Mouse (Mus musculus): ENCODE results near the gene Irf2bp2. TPM values are rescaled to one million over a fixed set of nuclear protein-coding genes. Genes with fewer than 3 reads are reported as not detected.
A peak's percentile ranks its signal among the peaks of the same experiment; 100 is the strongest.
"Not testable (repeated sequence)": the region's sequence is repeated elsewhere in the genome, so short reads cannot be mapped to it uniquely, and the experiment has no call there.

The Irf2bp2 gene
- polyA plus RNA-seq, 1 experiment from 2014 or later: 8.0 TPM

DNA sequence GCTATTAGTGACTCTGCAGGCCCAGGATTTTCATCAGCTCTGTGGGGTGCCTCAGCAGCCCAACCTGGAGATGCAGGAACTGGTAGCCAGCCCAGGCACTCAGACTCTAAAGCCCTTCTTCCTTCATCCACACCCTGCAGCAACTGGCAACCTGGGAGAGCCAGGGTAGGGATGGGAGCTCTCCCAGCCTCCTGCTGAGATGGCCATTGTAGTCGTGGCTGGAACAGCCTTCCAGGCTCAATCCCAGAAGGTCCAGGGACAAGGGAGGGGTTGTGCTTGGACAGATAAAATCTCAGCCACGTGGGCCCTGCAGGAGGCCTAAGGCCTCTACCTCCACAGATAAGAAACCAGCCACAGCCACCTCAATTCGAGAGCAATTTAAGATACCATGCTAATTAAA lies 16.9 kb upstream of the Irf2bp2 start:
- Histone ChIP-seq H3K9me3 (ENCODE audit: control insufficient read depth, low read length) (no peaks in the 10 kb centered on the region), H3K9ac (ENCODE audit: low read depth, low read length) (no peak overlapping the region), H3K27ac (ENCODE audit: low read depth, low read length) (no peak overlapping the region), H3K4me1 (ENCODE audit: control insufficient read depth, insufficient read depth, low read depth, low read length) (peaks cover 6% of the 10 kb centered on the region), H3K36me3 (ENCODE audit: control insufficient read depth, insufficient read depth, low read length) (no peaks in the 10 kb centered on the region), H3K27me3 (replicated peaks; ENCODE audit: control insufficient read depth, insufficient read depth, low read length) (no peaks in the 10 kb centered on the region), H3K4me2 (ENCODE audit: low read length) (no peak overlapping the region), H3K4me3 (ENCODE audit: low read length) (no peak overlapping the region)
- WGBS: 13% methylated on average over 3 of the region's 3 CpGs
- no peak for ATAC-seq

DNA sequence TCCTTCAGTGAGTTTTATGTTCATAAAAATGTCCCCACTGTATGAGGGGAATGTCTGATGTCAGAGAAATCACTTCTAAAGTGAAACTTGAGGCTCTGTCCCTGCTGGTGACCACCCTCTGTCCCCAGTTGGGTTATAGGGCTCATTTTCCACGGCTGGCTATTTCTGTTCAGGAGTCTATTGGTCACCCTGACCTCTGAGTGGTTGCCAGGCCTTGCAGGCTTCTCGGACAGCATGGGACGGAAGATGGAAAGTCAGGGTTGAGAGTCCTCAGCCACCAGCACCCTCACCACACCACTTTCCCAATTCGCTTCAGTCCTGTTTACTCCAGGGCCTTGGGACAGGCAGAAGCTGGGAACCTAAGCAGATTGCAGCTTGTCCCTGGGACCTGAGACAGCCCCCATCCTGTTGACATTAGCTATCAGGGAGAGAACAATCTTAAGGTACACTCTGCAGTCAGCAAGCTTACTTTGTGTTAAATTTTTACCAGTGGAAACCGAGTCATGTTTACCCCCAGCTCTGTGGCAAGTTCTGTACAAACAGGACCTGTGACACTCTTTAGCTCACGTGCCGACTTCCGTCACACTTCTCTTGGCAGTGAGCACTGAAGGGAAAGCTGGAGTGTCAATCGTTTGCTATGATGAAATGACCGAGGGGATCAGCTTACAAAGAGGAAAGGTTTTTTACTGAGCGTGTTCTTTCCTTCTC lies 15.9 kb upstream of the Irf2bp2 start:
- no peak for ATAC-seq
- Histone ChIP-seq H3K27me3 (replicated peaks; ENCODE audit: control insufficient read depth, insufficient read depth, low read length) (no peaks in the 10 kb centered on the region), H3K9me3 (ENCODE audit: control insufficient read depth, low read length) (no peaks in the 10 kb centered on the region), H3K4me3 (ENCODE audit: low read length) (no peak overlapping the region), H3K9ac (ENCODE audit: low read depth, low read length) (no peak overlapping the region), H3K4me1 (ENCODE audit: control insufficient read depth, insufficient read depth, low read depth, low read length) (peaks cover 6% of the 10 kb centered on the region), H3K36me3 (ENCODE audit: control insufficient read depth, insufficient read depth, low read length) (no peaks in the 10 kb centered on the region), H3K4me2 (ENCODE audit: low read length) (no peak overlapping the region), H3K27ac (ENCODE audit: low read depth, low read length) (no peak overlapping the region)
- WGBS: 91% methylated on average over 11 of the region's 11 CpGs

DNA sequence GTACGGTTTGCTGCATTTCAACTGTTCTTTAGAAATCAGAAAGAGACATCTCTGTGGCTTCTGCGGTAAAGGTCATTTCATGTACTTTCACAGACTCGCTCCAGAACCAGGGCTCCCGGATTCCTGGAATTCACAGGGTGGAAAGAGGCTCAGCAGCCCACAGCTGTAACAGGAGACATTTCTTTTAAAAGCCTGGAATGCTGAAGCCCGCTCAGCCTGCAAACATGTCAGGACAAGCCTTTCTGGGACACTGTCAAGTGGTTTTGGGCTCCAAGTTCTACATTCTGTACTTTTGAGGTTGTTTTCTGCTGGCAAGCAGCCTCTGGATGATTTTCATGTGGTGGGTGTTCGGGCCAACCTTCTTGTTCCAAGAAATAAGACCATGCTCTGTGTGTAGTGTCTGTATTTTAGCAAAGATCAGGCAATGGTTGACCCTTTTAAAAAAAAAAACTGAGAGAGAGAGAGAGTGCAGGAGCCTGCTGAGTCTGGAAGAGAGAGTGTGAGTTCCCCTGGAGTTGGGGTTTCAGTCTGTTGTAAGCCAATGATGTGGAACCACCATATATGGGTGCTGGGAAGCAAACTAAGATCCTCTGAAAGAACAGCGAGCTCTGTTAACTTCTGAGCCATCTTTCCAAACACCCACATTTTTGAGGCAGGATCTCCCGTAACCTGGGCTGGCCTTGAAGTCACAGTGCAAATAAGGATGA lies 9.6 kb upstream of the Irf2bp2 start:
- Histone ChIP-seq H3K27ac (ENCODE audit: low read depth, low read length) (no peak overlapping the region), H3K9ac (ENCODE audit: low read depth, low read length) (no peak overlapping the region), H3K36me3 (ENCODE audit: control insufficient read depth, insufficient read depth, low read length) (no peaks in the 10 kb centered on the region), H3K4me2 (ENCODE audit: low read length) (no peak overlapping the region), H3K4me3 (ENCODE audit: low read length) (no peak overlapping the region), H3K4me1 (ENCODE audit: control insufficient read depth, insufficient read depth, low read depth, low read length) (peaks cover 18% of the 10 kb centered on the region), H3K27me3 (replicated peaks; ENCODE audit: control insufficient read depth, insufficient read depth, low read length) (no peaks in the 10 kb centered on the region), H3K9me3 (ENCODE audit: control insufficient read depth, low read length) (no peaks in the 10 kb centered on the region)
- ATAC-seq: no peak
- WGBS: 44% methylated on average over 8 of the region's 8 CpGs

DNA sequence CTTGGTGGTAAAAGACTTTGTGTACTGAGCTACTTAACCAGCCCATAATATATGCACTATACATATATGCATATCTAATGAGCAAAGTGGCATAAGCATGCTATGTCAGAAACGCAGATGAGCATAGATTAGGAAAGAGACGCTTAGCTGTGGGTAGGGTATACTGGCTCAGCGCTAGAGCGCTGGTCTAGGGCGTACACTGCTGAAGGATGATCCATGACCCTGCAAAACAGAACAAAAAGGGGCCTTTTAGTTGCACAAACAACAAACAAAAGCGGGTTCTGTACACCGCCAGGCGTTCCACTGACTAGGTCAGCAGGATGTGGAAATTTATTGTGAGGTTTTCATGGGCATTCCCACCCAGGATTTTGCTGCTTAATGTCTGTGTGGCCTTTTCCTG lies 8.9 kb upstream of the Irf2bp2 start:
- Histone ChIP-seq H3K27me3 (replicated peaks; ENCODE audit: control insufficient read depth, insufficient read depth, low read length) (no peaks in the 10 kb centered on the region), H3K4me1 (ENCODE audit: control insufficient read depth, insufficient read depth, low read depth, low read length) (peaks cover 14% of the 10 kb centered on the region), H3K27ac (ENCODE audit: low read depth, low read length) (no peak overlapping the region), H3K36me3 (ENCODE audit: control insufficient read depth, insufficient read depth, low read length) (no peaks in the 10 kb centered on the region), H3K4me2 (ENCODE audit: low read length) (no peak overlapping the region), H3K4me3 (ENCODE audit: low read length) (no peak overlapping the region), H3K9ac (ENCODE audit: low read depth, low read length) (no peak overlapping the region), H3K9me3 (ENCODE audit: control insufficient read depth, low read length) (no peaks in the 10 kb centered on the region)
- 23% methylated on average over 8 of the region's 8 CpGs for WGBS
- ATAC-seq: 0 out of 2 replicates have a peak, but pooled peaks have one; percentile 48

DNA sequence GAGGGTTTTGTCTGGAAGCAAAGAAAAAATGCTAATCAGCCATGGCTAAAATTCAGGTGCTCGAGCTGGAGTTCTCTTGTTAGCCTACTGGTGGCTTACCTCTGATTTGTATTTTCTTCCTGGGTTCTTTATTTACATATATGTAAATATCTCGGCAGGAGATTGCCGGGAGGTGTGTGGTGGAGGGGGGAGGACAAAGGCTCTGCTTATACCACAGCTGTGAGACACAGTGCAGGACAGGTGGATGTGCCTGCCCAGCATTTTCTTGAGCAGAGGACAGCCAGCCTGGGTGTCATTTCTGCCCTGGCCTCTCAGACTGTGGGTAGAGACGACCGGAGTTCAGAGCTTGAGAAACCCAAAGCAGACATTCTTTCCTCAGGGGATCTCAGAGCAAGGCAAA lies 7.5 kb upstream of the Irf2bp2 start:
- H3K9ac ChIP-seq (ENCODE audit: low read depth, low read length): 0 out of 2 replicates have a peak overlapping the region, but pooled peaks have one; percentile 3
- ATAC-seq: no peak
- peaks cover 22% of the 10 kb centered on the region for H3K4me1 ChIP-seq (ENCODE audit: control insufficient read depth, insufficient read depth, low read depth, low read length)
- no peaks in the 10 kb centered on the region for H3K36me3 ChIP-seq (ENCODE audit: control insufficient read depth, insufficient read depth, low read length)
- no peaks in the 10 kb centered on the region for H3K9me3 ChIP-seq (ENCODE audit: control insufficient read depth, low read length)
- H3K27ac ChIP-seq (ENCODE audit: low read depth, low read length): no peak overlapping the region; the same call in 1 of the 2 replicates
- WGBS: 10% methylated on average over 5 of the region's 5 CpGs
- no peaks in the 10 kb centered on the region for H3K27me3 ChIP-seq (replicated peaks; ENCODE audit: control insufficient read depth, insufficient read depth, low read length)
- H3K4me3 ChIP-seq (ENCODE audit: low read length): no peak overlapping the region
- no peak overlapping the region for H3K4me2 ChIP-seq (ENCODE audit: low read length)

DNA sequence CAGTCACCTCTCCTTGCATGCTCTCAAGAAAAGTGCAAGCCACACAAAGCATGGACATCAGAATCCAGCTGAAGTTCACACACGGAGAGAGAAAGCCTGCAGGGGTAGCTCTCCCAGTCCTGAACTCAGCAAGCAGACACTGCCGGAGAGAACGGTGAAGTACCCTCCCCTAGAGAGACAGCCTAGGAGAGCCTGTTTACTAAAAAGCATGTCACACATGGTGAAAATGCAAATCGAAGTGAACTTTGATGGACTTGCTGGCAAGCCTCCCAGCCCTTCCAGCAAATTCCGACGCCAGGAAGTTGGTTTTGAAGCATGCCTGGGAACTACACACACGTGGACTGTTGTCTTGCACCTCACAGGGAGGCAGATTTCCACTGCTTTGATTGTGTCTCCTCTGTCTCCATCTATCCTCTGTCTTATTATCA lies 7.0 kb upstream of the Irf2bp2 start:
- H3K9ac ChIP-seq (ENCODE audit: low read depth, low read length): no peak overlapping the region
- no peaks in the 10 kb centered on the region for H3K36me3 ChIP-seq (ENCODE audit: control insufficient read depth, insufficient read depth, low read length)
- no peak overlapping the region for H3K4me3 ChIP-seq (ENCODE audit: low read length)
- WGBS: 9% methylated on average over 7 of the region's 7 CpGs
- H3K27me3 ChIP-seq (replicated peaks; ENCODE audit: control insufficient read depth, insufficient read depth, low read length): no peaks in the 10 kb centered on the region
- H3K4me2 ChIP-seq (ENCODE audit: low read length): no peak overlapping the region
- no peak overlapping the region for H3K27ac ChIP-seq (ENCODE audit: low read depth, low read length)
- H3K4me1 ChIP-seq (ENCODE audit: control insufficient read depth, insufficient read depth, low read depth, low read length): peaks cover 26% of the 10 kb centered on the region
- no peak for ATAC-seq
- no peaks in the 10 kb centered on the region for H3K9me3 ChIP-seq (ENCODE audit: control insufficient read depth, low read length)

DNA sequence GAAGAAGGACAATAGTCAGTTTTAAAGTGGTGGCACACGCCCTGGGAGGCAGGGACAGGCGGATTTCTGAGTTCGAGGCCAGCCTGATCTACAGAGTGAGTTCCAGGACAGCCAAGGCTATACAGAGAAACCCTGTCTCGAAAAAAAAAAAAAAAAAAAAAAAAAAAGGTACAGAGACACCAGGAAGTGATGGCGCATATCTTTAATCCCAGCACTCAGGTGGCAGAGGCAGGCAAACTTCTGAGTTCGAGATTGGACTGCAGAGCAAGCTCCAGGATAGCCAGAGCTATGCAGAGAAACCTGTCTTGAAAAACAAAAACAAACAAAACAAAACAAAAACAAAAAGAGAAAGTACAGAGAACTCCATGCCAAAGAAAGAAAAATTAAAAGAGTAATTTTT lies 6.6 kb upstream of the Irf2bp2 start:
- ATAC-seq; H3K27ac ChIP-seq (ENCODE audit: low read depth, low read length); H3K4me2 ChIP-seq (ENCODE audit: low read length); H3K27me3 ChIP-seq (replicated peaks; ENCODE audit: control insufficient read depth, insufficient read depth, low read length); H3K4me3 ChIP-seq (ENCODE audit: low read length); H3K36me3 ChIP-seq (ENCODE audit: control insufficient read depth, insufficient read depth, low read length); H3K9me3 ChIP-seq (ENCODE audit: control insufficient read depth, low read length); H3K9ac ChIP-seq (ENCODE audit: low read depth, low read length): not testable (repeated sequence)
- peaks cover 31% of the 10 kb centered on the region for H3K4me1 ChIP-seq (ENCODE audit: control insufficient read depth, insufficient read depth, low read depth, low read length)
- WGBS: 90% methylated on average over 6 of the region's 6 CpGs

DNA sequence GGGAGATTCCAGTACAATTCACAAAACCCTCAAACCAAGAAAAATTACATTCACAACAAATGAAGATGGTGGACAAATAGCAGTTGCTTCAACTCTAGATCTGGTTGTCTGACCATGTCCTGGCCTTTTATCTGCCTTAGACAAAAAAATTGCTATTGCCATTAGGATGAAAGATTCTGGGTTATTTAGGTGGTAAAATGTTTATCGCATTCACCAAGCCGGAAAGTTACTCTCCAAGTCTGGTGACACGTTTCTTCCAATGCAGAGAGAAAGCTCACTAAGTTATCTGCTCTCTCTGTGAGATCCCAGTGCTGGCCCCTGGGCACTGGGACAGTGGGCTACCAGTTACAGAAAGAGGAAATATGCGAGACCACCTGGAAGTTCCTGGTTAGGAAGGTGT lies 5.5 kb upstream of the Irf2bp2 start:
- Histone ChIP-seq H3K4me2 (ENCODE audit: low read length) (no peak overlapping the region), H3K27me3 (replicated peaks; ENCODE audit: control insufficient read depth, insufficient read depth, low read length) (no peaks in the 10 kb centered on the region), H3K4me3 (ENCODE audit: low read length) (no peak overlapping the region), H3K27ac (ENCODE audit: low read depth, low read length) (no peak overlapping the region), H3K9ac (ENCODE audit: low read depth, low read length) (no peak overlapping the region), H3K4me1 (ENCODE audit: control insufficient read depth, insufficient read depth, low read depth, low read length) (peaks cover 39% of the 10 kb centered on the region), H3K36me3 (ENCODE audit: control insufficient read depth, insufficient read depth, low read length) (no peaks in the 10 kb centered on the region), H3K9me3 (ENCODE audit: control insufficient read depth, low read length) (no peaks in the 10 kb centered on the region)
- ATAC-seq: no peak
- WGBS: 93% methylated on average over 4 of the region's 4 CpGs

DNA sequence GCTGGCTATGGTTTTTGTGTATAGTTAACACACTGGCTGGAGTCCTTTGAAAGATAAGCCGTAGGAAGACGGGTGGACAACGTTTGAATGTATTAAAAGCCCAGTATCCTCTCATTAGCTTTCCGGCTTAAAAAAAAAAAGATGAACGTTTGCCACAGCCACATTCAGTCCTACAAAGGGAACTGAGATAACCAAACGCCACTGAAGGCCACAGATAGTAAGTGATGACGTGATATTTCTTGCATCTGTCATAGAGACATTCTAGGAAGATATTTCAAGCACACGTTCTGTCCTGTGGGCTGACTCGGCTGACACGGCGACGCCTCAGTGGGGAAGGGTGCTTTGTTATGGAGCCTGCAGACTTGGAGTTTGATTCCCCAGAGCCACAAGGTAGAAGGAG lies 4.4 kb upstream of the Irf2bp2 start:
- Histone ChIP-seq H3K36me3 (ENCODE audit: control insufficient read depth, insufficient read depth, low read length) (no peaks in the 10 kb centered on the region), H3K4me1 (ENCODE audit: control insufficient read depth, insufficient read depth, low read depth, low read length) (peaks cover 39% of the 10 kb centered on the region), H3K9ac (ENCODE audit: low read depth, low read length) (no peak overlapping the region), H3K9me3 (ENCODE audit: control insufficient read depth, low read length) (no peaks in the 10 kb centered on the region), H3K4me2 (ENCODE audit: low read length) (no peak overlapping the region), H3K27ac (ENCODE audit: low read depth, low read length) (no peak overlapping the region), H3K27me3 (replicated peaks; ENCODE audit: control insufficient read depth, insufficient read depth, low read length) (no peaks in the 10 kb centered on the region), H3K4me3 (ENCODE audit: low read length) (no peak overlapping the region)
- no peak for ATAC-seq
- WGBS: 53% methylated on average over 12 of the region's 12 CpGs

All from hindbrain, embryonic 16.5 days (tissue).